Mouse (Mus musculus): ENCODE measurements around the gene Midn.

Gene Midn

DNA sequence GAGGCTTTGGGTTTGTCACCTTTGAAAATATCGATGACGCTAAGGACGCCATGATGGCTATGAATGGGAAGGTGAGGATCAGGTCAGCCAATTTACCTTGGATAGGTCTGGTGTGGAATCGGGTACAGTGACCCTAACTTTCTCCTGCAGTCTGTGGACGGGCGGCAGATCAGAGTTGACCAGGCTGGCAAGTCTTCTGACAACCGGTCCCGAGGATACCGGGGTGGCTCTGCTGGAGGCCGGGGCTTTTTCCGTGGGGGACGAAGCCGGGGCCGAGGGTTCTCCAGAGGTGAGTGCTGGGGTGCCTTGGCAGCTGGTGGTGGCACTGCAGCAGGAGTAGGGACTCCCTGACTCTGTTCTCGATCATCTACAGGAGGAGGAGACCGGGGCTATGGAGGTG, 22.0 kb downstream of the Midn start:
- no peak for DNase-seq (ENCODE audit: extremely low spot score, low spot score)

DNA sequence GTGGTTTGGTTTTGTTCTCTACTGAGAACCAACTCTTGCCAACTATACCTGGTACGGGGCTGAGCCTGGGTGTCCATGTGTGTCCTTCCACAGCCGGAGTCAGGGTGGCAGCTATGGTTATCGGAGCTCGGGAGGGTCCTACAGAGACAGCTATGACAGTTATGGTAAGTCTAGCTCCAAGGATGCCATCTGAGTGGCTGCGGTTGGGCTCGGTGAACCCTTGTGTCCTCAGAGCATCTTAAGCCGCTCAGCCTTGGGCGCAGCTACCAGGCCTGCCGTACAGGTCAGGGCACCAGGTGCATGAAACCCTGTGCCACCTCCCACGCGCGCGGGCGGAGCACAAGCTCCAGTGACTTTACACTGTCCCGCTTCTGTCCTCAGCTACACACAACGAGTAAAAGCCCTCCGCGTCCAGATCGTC, 22.5 kb downstream of the Midn start:
- no peak for DNase-seq (ENCODE audit: extremely low spot score, low spot score)

DNA sequence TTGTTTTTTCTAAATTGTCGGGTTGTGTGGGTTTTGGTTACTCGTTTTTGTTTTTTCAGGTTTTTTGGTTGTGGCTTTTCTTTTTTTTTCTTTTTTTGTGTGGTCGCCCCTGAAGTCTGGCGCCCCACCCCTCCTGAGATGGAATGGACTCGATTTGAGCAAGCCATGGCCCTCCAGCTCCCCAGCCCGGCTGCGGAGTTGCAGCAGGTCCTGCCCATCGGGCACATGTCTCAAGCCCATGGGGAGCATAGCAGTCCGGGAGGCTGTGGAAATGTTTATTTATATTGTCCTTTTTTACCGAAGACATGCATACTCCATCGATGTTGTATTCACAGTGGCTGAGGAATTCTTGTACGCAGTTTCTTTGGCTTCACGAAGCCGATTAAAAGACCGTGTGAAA, 23.2 kb downstream of the Midn start:
- DNase-seq (ENCODE audit: extremely low spot score, low spot score) = no peak

DNA sequence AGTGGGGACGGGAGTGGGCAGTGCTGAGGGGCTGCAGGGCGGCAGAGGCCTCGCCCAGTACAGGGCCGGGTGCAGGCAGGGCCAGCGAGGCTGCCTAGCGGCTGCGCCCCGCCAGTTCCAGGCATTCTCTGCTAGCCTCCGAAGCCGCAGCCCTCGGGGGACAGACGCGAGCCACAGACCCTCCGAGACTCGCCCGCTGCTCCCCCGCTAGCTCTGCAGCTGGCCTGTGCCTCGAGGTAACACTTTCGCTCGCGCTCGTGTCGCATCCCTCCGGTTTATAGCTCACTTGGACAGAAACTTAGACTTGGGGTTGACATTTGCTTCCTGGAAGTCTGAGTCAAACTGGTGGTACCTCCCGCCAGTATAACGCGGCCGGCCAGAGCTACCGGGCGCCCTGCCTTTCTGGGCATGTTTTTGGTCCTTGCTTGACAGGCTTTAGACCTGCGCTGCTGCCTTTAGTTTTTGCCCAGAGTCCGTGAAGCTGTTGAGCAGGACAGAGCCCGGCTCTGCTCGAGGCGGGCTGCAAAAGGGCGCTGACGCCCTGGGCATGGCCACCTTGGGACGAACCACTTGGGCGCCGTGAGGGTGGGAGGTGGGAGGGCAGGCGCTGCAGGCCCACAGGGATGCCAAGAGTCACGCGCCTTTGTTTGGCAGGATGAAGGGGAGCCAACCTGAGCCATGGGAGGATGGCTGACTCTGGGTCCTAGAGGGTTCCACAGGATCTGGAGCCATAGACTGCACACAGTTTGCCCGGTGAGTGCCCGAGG, 23.9 kb downstream of the Midn start:
- DNase-seq (ENCODE audit: extremely low spot score, low spot score) = no peak

DNA sequence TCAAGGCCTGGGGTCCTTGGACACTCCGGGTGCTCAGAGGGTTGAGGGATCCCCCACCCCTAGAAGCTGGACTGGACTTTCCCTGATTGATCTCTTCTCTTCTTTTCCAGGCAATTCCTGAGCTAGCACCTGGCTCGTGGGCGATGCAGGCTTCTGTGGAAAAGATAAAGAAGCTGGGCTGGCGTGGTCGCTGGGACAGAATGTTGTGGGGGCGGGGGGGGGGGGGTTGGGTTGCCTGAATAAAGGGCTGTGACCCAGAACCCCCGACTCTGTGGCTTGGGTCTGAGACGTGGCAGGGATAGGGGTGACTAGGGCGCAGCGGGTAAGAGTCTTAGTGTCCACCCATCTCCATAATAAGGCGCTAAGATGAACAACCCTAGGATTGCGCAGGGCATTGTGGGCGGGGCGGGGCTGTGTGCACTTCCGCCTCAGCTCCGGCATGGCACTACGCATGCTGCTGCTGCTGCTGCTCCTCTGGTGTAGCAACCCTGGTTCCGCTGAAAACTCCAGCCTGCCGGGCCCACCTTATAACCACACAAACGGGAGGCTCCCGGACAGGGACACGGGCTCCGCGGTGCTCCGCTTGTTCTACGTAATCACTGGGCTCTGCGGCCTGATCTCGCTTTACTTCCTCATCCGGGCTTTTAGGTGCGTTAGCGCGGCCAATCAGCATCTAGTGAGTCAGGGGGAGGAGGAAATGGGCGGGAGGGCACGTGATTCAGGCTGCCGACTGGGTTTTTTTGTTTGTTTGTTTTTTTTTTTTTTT, 24.6 kb downstream of the Midn start, which contains the start of gene 1600002K03Rik:
TSS of gene 1600002K03Rik (plus strand) at position 418 of the 766 bp plus-strand sequence.
- peak; percentile 93 for DNase-seq (ENCODE audit: extremely low spot score, low spot score)

DNA sequence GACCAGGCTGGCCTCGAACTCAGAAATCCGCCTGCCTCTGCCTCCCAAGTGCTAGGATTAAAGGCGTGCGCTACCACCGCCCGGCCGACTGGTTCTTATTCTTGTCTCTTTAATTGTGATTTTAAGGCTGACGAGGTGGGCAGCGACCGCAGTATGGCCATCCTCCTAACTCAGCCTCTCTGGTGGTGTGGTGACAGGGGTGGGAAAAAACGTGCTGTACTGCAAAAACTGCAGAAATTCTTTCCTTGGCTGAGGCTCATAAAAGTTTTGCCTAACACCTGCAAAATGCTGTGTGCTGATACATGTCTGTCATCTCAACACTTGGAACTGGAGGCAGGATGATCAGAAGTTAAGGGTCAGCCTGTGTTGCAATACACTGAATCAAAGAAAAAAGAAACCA, 25.3 kb downstream of the Midn start:
- DNase-seq (ENCODE audit: extremely low spot score, low spot score) = no peak

DNA sequence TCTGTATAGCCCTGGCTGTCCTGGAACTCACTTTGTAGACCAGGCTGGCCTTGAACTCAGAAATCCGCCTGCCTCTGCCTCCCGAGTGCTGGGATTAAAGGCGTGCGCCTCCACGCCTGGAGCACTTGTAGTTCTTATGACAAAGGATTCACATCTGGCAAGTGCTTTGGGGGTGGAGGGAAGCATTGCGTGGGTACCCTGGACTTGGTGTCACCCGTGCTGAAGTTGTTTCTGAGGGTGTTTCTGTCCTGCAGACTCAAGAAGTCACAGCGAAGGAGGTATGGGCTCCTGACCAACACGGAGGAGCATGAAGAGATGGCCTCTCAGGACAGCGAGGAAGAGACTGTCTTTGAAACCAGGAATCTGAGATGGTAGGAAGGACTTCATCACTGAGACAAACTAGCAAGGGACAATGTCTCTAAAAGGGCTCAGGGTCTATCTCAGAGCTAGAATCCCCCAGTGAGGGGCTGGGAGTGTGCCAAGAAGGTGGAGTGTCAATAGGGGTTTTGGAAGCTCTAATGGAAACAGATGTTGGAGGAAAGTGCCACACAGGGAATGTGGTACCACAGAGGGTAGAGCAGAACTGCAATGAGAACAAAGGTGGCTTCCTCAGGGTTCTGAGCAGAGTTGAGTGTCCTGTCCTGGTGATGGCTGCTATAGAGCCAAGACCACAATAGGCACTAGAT, 26.0 kb downstream of the Midn start:
- no peak for DNase-seq (ENCODE audit: extremely low spot score, low spot score)

DNA sequence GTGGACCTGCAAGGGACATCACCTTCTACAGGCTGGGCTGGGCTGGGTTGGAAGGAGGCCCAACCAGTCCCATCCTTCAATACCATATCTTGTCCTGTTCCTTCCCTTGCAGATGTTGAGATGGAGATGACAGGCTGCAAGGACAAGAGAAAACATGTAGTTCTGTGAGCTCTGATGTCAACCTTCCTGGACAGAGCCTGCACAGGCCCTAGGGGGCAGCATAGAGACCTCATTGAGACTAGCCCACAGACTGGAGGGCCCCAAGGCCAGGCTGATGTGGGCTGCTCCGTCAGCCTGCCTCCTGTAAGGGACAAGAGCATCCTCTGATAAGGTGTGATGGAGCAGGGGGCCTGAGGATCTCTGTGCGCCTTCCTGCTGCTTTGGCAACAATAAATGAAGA, 26.6 kb downstream of the Midn start:
- DNase-seq (ENCODE audit: extremely low spot score, low spot score) = no peak

DNA sequence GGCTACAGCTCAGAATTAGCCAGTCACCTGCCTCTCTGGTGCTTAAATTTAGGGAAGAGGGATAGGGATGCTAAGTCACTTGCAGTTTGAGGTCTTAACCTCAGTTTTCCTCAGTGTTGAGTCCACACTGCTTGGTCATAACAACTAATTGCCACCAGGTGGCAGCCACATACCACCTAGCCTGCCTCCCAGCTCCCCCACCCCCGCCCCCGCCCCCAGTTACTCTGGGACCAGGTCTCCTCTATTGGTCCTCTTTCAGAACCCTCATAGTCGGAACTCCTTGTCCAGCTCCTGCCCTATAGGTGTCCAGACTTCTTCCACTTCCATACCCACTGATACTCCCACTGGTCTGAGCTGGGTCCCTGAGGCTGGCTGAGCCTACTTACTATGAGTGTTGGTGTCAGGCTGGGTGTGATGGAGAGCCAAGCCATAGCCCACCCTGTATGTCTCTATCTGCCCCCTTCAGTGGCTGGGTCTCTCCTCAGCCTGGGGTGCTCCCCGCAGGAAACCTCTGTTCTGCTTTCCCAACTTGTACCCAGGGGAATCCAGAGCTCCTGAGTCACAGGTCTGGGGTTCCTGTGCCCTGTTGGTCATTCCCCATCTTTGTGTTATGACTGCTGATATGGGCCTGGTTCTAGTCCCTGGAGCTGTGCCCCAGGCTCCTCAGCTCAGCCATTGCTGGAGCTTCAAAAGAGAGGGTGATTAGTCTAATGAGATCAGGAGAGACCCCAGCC, 27.6 kb downstream of the Midn start:
- peak; percentile 65 for DNase-seq (ENCODE audit: extremely low spot score, low spot score)

DNA sequence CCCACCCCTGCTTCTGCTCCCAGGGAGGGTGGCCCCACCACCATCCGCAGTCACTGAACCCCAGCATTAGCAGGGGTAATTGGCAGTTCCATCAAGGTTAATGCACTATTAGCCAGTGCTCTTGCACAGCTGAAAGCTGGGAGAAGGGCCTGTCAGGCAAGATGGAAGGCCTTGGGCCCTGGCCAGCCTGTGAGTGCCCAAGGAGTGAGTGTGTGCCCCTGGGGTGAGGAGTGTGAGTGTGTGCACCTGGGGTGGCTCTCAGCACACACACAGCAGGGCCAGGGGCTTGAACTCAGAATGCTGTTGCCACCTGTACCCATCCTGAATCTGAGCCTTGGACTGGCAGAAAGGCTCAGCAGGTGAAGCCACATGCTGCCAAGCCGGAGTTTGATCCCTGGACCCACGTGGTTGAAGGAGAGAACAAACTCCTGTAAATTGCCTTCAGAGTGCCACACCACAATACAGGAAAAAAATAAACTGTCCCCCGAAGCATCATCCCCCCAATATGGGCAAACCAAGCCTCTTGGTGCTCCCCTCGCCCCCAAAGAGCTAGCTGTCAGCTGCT, 28.3 kb downstream of the Midn start:
- no peak for DNase-seq (ENCODE audit: extremely low spot score, low spot score)

DNA sequence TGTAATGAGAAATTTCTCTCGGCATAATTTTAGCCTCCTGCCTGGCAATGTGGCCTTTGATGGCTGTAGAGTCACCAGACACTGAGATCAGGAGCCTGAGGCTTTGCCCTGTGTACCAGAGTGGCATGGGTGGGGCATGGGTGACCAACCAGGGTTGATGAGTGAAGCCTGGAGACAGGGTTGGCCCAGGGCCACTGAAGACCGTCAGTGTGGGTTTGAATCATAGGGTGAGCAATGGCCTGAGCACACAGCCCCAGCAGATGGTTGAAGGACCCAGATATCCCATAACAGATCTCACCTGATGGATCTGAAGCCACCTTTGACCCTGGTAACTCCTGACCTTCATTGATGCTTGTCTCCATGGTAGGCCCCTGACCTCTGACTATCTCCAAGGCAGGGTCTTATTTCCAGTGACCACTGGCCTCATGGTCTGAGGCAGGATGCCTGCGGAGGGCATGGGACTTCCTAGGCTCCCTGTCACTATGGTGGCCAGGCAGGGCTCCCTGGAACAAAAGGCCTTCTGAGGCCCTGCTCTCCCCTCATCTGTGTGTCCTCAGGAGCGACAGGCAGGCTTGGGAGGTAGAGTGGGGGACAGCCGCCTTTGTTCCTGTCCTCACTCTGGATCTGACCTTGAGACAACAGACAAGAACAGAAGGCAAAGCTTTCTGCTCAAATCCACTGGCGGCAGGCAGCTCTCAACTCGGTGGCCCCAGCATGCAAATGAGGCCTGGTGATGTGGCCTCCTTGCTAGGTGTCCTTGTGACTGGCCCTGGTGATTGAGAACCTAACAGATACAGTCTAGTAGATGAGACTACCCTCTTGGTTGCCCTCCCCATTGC, 29.6 kb downstream of the Midn start:
- no peak for DNase-seq (ENCODE audit: extremely low spot score, low spot score)

DNA sequence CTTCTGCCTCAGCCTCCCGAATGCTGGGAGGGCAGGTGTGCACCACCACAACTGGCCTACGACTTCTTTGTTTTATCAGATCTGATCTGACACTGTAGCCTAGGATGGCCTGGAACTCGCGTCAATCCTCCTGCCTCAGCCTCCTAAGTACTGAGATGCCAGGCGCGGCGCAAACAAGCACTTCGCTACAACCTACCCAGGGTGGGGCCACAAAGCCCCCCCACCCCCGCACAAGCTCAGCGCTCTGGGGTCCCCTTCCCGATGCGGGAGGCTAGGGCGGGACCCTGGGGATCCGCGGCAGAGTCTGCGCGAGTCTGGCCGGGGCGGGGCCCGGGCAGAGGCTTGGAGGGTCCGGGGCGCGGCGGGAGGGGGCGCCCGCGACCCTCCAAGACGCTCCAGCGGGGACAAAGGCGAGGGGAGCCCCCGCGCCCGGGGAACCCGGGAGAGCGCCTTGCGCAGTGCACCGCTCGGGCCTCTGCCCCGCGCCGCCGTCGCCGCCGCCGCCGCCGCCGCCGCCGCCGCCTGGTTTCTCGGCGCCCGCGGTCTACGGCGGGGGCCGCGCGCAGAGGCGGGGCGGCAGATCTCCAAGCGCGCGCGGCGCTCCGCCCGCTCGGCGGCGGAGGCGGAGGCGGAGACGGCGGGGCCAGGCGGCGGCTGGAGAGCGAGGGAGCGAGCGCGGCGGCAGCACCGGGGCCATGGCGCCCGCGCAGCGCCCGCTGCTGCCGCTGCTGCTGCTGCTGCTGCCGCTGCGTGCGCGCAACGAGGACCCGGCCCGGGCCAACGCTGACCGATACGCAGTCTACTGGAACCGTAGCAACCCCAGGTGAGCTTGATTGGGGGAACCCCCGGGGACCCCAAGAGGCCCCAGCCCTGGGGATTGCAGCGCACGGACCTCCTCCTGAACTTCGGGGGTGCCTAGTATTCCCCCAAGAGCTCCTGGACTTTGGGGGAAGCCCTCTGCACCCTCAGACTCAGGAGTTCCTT, 31.3 kb downstream of the Midn start, which contains the start of gene Efna2:
TSS of gene Efna2 (plus strand) at position 415 of the 984 bp plus-strand sequence.
- DNase-seq (ENCODE audit: extremely low spot score, low spot score) = peak; percentile 77

DNA sequence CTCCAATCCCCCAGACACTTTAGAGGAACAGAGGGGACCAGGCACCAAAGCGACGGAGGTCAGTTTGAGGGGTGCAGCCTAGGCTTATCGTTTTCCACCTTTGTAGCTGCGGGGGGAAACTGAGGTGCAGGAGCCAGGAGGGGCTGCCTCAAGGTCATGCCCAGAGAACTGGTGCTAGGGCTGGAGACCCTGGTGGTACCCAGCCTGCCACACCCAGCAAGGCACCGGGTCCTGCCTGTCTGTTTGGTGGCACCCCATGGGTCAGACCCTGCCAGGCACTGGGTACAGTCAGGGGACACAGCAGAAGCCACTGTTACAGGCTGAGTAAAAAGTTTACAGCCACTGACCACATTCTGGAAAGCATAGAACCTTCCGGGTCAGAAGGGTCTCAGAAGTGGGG, 32.2 kb downstream of the Midn start:
- no peak for DNase-seq (ENCODE audit: extremely low spot score, low spot score)

DNA sequence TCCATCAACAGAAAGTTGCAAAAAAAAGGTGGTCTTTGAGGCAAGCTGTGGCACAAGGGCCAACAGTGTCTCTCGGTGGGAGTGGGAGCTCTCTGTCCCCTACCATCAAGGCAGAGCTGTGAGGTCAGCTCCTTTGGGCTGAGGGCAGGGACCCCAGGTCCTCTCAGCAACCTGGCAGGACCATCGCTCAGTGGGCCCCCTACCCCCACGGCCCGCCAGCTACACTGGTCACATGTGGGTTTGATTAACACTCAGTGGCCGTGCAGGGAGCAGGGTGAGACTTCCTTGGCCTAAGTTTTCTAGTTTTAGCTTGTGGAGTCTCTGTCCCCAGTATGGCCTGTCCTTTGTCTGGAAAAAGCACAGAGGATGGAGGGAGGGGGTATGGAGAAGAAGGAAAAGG, 32.8 kb downstream of the Midn start:
- DNase-seq (ENCODE audit: extremely low spot score, low spot score) = no peak

DNA sequence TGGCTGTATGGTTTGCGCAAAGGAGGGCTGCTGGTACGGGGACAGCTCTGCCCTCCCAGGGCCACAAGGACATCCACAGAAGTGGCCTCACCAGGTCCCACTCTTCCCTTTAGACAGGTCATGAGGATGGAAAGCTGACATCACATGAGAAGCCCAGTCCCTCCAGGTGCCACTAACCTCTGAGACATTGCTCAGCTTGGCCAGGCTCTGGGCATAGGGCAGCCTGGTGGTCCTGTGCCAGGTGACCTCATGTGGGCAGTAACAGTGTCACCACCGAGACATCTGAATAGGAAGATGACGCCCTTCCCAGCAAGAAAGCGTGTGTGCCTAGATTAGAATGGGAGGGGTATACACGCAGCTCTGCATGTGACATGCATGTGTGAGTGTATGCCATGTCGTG, 34.5 kb downstream of the Midn start:
- no peak for DNase-seq (ENCODE audit: extremely low spot score, low spot score)

DNA sequence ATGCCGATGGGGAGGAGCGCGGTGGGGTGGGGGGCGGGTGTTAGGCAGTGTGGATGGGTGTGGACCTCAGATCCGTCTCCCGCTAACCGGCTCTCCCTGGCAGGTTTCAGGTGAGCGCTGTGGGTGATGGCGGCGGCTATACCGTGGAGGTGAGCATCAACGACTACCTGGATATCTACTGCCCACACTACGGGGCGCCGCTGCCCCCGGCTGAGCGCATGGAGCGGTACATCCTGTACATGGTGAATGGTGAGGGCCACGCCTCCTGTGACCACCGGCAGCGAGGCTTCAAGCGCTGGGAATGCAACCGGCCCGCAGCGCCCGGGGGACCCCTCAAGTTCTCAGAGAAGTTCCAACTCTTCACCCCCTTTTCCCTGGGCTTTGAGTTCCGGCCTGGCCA, 38.6 kb downstream of the Midn start:
- no peak for DNase-seq (ENCODE audit: extremely low spot score, low spot score)

DNA sequence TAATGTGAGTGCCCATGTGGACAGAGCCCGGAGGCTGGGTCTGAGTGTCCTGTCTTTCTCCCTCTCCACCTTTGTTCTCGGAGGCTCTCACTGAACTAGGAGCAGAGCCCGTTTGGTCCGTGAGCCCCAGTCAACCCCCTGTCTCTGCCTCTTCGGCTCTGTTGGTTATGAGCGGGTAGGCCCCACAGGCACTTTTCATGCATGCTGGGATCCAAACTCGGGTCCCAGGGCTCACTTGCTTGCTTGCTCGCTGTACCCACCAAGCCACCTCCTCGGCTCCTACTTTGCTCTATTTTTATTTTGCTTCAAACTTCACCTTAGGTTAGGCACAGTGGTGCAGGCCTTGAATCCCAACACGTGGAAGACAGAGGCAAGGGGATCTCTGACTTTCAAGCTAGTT, 39.7 kb downstream of the Midn start:
- DNase-seq (ENCODE audit: extremely low spot score, low spot score) = no peak

DNA sequence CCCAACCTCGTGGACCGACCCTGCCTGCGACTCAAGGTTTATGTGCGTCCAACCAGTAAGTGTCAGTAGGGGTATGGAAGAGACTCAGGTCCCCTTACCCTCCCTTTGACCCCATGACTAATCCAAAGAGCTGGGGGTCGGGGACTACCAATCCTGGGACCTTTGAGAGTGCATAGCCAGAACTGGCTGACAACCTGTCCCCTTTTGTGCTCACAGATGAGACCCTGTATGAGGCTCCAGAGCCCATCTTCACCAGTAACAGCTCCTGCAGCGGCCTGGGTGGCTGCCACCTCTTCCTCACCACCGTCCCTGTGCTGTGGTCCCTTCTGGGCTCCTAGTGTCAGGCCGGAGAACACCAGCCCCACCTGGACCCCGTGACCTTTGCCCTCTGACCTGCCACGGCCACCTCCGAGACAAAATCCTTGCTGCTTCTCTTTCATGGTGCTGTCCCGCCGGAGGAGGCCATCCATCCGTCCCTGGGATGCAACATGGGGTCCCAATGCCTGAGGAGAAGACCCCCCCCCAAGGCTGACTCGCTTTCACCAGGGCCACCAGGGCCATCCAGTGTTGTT, 40.5 kb downstream of the Midn start:
- no peak for DNase-seq (ENCODE audit: extremely low spot score, low spot score)

DNA sequence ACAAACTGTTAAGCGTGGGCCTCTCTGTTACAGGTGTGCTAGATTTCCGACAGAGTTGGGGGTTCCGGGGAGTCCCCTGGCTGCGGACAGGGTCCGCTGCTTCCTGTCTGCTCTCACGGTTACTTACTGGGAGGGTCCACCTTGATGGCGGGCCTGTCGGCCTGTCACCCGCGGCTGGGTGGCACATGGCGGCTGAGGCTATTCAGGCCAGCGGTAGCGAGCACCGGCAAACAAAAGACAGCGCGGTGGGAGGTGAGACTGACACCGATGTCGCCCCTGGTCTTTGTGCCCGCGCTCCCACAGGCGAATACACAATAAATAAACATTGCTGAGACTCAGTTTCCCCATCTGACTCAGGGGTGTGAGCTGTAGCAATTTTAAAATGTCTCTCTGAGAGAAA, 41.9 kb downstream of the Midn start:
- DNase-seq (ENCODE audit: extremely low spot score, low spot score) = peak; percentile 53

All from neural tube, embryonic 10.5 days (tissue).